Mouse (Mus musculus) embryonic facial prominence, embryonic 14.5 days (tissue): ENCODE results near the gene Astn2. TPM values are rescaled to one million over a fixed set of nuclear protein-coding genes. Genes with fewer than 3 reads are reported as not detected.

Experiments
- ATAC-seq: fragments of 200-750 bp; cut with Nextera tagmentation; 2 replicates; pipeline ENCODE4 v1.8.0; 2017; ENCODE audit warnings: low read depth, moderate number of reproducible peaks, moderate TSS enrichment
- DNase-seq: peaks from one replicate; pipeline ENCODE4 v3.0.0-alpha.2; 2015; ENCODE audit warnings: low spot score
- H3K27ac ChIP-seq: fragments of 300-500 bp; sonication (generic); replicated peaks from 2 replicates; pipeline ENCODE4 v1.5.1; 2014; ENCODE audit warnings: low read depth, mild to moderate bottlenecking, low read length, moderate library complexity
- H3K27me3 ChIP-seq: fragments of 300-500 bp; sonication (generic); replicated peaks from 2 replicates; pipeline ENCODE4 v1.6.1; 2014; ENCODE audit warnings: low read length; ENCODE audit not compliant: control insufficient read depth, insufficient read depth
- H3K36me3 ChIP-seq: fragments of 300-500 bp; sonication (generic); 2 replicates; pipeline ENCODE4 v1.6.1; 2014; ENCODE audit warnings: low read length, mixed read lengths; ENCODE audit not compliant: control insufficient read depth, insufficient read depth
- H3K4me1 ChIP-seq: fragments of 300-500 bp; sonication (generic); 2 replicates; pipeline ENCODE4 v1.6.1; 2014; ENCODE audit warnings: antibody characterized with exemption, low read length; ENCODE audit not compliant: control insufficient read depth, insufficient read depth
- H3K4me2 ChIP-seq: fragments of 300-500 bp; sonication (generic); 2 replicates; pipeline ENCODE4 v1.6.1; 2014; ENCODE audit warnings: low read depth, mild to moderate bottlenecking, low read length, moderate library complexity, mixed read lengths
- H3K4me3 ChIP-seq: fragments of 300-500 bp; sonication (generic); 2 replicates; pipeline ENCODE4 v1.5.1; 2014; ENCODE audit warnings: low read depth, mild to moderate bottlenecking, low read length
- H3K9ac ChIP-seq: fragments of 300-500 bp; sonication (generic); 2 replicates; pipeline ENCODE4 v1.6.1; 2014; ENCODE audit warnings: low read depth, mild to moderate bottlenecking, low read length, moderate library complexity, mixed read lengths
- H3K9me3 ChIP-seq: fragments of 300-500 bp; sonication (generic); 2 replicates; pipeline ENCODE4 v1.6.1; 2016; ENCODE audit warnings: low read length; ENCODE audit not compliant: control insufficient read depth
- WGBS: fragments of 180-500 bp; shearing (Covaris S2); extraction: QIAGEN DNeasy Blood & Tissue Kit; methylation state at CpG from one replicate; pipeline ENCODE4 v1.1.7; 2014; 5-methylcytosine and 5-hydroxymethylcytosine counted together
- polyA plus RNA-seq: library from polyadenylated mRNA; unstranded; fragments of >200 nt; fragmentation: Nextera tagmentation; extraction: Ambion mirVana; gene quantifications from 2 replicates; pipeline ENCODE4 v1.2.1, GENCODE M21; 2014

Gene Astn2
- polyA plus RNA-seq, 1 experiment from 2014 or later = 1.0 TPM

DNA sequence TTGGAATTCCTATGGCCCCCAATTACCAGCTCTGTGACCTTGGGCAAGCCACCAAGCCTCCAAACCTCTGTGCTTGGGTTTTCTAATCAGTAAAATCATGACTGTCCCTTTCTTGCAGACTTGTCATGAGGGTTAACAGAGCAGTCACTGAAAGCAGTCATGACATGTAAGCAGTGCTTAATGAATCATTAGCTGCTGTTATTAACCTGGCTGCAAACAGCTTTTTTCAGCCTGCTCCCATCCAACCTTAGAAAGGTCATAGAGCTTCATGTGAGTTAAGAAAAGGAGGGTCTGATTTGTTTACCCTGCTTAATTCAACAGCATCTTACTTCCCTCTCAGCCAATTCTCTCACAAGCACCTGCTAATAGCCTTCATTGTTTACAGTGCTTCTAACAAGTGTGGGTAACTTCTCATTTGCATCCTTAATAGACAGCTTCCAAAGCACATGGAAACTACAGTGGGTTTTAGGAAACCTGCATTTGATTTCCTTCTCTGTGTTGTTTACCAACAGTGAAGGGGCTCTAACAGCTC, 661.2 kb downstream of the Astn2 start:
- Histone ChIP-seq H3K4me2 (no peak overlapping the region), H3K36me3 (no peaks in the 10 kb centered on the region), H3K27me3 (no peaks in the 10 kb centered on the region), H3K4me3 (no peak overlapping the region), H3K4me1 (no peaks in the 10 kb centered on the region), H3K9me3 (no peaks in the 10 kb centered on the region), H3K27ac (no peak overlapping the region), H3K9ac (no peak overlapping the region)
- DNase-seq = no peak
- no peak for ATAC-seq

- WGBS = 62% methylated on average over 6 of the region's 6 CpGs
- Histone ChIP-seq H3K4me3 (no peak overlapping the region), H3K9ac (no peak overlapping the region), H3K4me1 (no peaks in the 10 kb centered on the region), H3K27ac (no peak overlapping the region), H3K27me3 (no peaks in the 10 kb centered on the region), H3K36me3 (no peaks in the 10 kb centered on the region), H3K4me2 (no peak overlapping the region), H3K9me3 (no peaks in the 10 kb centered on the region)
- no peak for ATAC-seq
- no peak for DNase-seq
Observed at GRCm38 (mm10) chr4:65724414-65724813, 680.0 kb downstream of the Astn2 start.

- Histone ChIP-seq H3K27me3 (no peaks in the 10 kb centered on the region), H3K4me2 (no peak overlapping the region), H3K36me3 (no peaks in the 10 kb centered on the region), H3K4me3 (no peak overlapping the region), H3K4me1 (no peaks in the 10 kb centered on the region), H3K9ac (no peak overlapping the region), H3K27ac (no peak overlapping the region), H3K9me3 (no peaks in the 10 kb centered on the region)
- ATAC-seq (no peak), DNase-seq (no peak)
- WGBS = 85% methylated on average over 2 of the region's 2 CpGs
Observed at GRCm38 (mm10) chr4:65719610-65720009, 684.8 kb downstream of the Astn2 start.

DNA sequence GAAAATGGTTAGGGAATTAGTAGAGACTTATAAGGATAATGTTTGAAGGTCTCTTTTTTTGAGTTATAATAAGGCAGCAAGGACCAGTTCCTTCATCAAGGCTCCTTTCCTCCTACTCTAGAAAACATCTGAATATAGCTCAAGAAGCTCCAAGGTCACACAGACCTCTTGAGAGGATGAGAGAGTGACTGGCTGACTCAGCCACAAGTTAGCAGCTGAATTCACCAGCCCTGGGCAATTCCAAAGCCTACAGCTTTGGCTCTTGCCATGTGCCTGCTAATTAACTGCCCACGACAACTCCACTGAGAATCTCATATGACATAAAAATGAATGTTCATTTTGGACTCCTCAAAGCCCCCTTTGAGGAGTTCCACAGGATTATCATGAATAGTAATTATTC, 686.5 kb downstream of the Astn2 start:
- no peaks in the 10 kb centered on the region for H3K4me1 ChIP-seq
- 61% methylated on average over 1 of the region's 1 CpGs for WGBS
- DNase-seq (no peak), ATAC-seq (no peak)
- H3K9ac ChIP-seq = no peak overlapping the region
- H3K27me3 ChIP-seq = no peaks in the 10 kb centered on the region
- no peaks in the 10 kb centered on the region for H3K9me3 ChIP-seq
- no peak overlapping the region for H3K4me2 ChIP-seq
- no peak overlapping the region for H3K27ac ChIP-seq
- H3K36me3 ChIP-seq = no peaks in the 10 kb centered on the region
- no peak overlapping the region for H3K4me3 ChIP-seq

- Histone ChIP-seq H3K9me3 (no peaks in the 10 kb centered on the region), H3K4me3 (no peak overlapping the region)
Observed at GRCm38 (mm10) chr4:65716086-65716485, 688.3 kb downstream of the Astn2 start.

GRCm38 (mm10) chr4:65711678-65712077, 692.7 kb downstream of the Astn2 start:
- 79% methylated on average over 2 of the region's 2 CpGs for WGBS
- no peak overlapping the region for H3K27ac ChIP-seq
- no peaks in the 10 kb centered on the region for H3K27me3 ChIP-seq
- H3K4me2 ChIP-seq = no peak overlapping the region
- no peaks in the 10 kb centered on the region for H3K9me3 ChIP-seq
- ATAC-seq = no peak
- H3K4me3 ChIP-seq = no peak overlapping the region
- no peaks in the 10 kb centered on the region for H3K4me1 ChIP-seq
- H3K9ac ChIP-seq = no peak overlapping the region
- DNase-seq = no peak
- H3K36me3 ChIP-seq = no peaks in the 10 kb centered on the region

More at GRCm38 (mm10) chr4:65716086-65716485, 688.3 kb downstream of the Astn2 start:
- no peaks in the 10 kb centered on the region for H3K4me1 ChIP-seq
- 82% methylated on average over 2 of the region's 2 CpGs for WGBS
- H3K36me3 ChIP-seq = no peaks in the 10 kb centered on the region
- DNase-seq (no peak), ATAC-seq (no peak)
- H3K27ac ChIP-seq = no peak overlapping the region
- no peaks in the 10 kb centered on the region for H3K27me3 ChIP-seq
- no peak overlapping the region for H3K9ac ChIP-seq
- no peak overlapping the region for H3K4me2 ChIP-seq

DNA sequence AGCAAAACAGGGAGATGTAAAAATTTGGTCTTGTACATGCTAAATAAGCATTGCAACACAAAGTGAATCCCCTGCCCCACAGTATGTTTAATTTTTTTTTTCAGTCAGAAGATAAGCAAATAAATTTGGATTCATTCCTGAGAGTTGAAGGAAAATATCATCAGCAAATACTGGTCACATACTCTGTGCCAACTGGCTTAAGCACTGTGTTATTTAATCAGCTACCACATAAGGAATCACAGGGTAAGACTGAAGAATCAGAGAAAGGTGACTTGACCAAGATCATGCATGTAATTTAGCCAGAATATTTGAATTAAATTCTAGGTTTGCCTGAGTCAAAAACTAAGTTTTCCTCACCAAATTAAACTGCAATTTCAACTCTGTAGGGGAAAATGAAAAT, 693.8 kb downstream of the Astn2 start:
- no peak for DNase-seq
- Histone ChIP-seq H3K4me1 (no peaks in the 10 kb centered on the region), H3K9ac (no peak overlapping the region), H3K27me3 (no peaks in the 10 kb centered on the region), H3K36me3 (no peaks in the 10 kb centered on the region), H3K4me3 (no peak overlapping the region), H3K9me3 (no peaks in the 10 kb centered on the region), H3K4me2 (no peak overlapping the region), H3K27ac (no peak overlapping the region)
- ATAC-seq = no peak

GRCm38 (mm10) chr4:65701848-65702247, 702.6 kb downstream of the Astn2 start:
- Histone ChIP-seq H3K27me3 (no peaks in the 10 kb centered on the region), H3K4me2 (no peak overlapping the region), H3K4me1 (no peaks in the 10 kb centered on the region), H3K9me3 (no peaks in the 10 kb centered on the region), H3K36me3 (no peaks in the 10 kb centered on the region), H3K27ac (no peak overlapping the region), H3K4me3 (no peak overlapping the region), H3K9ac (no peak overlapping the region)
- WGBS = 69% methylated on average over 4 of the region's 4 CpGs
- no peak for ATAC-seq
- no peak for DNase-seq

- H3K4me3 ChIP-seq = no peak overlapping the region
- no peak overlapping the region for H3K4me2 ChIP-seq
- H3K9ac ChIP-seq = no peak overlapping the region
- no peaks in the 10 kb centered on the region for H3K36me3 ChIP-seq
- H3K9me3 ChIP-seq = no peaks in the 10 kb centered on the region
- DNase-seq (no peak), ATAC-seq (no peak)
- no peaks in the 10 kb centered on the region for H3K4me1 ChIP-seq
- H3K27me3 ChIP-seq = no peaks in the 10 kb centered on the region
- no peak overlapping the region for H3K27ac ChIP-seq
- 75% methylated on average over 8 of the region's 8 CpGs for WGBS
Observed at GRCm38 (mm10) chr4:65699743-65700361, 704.6 kb downstream of the Astn2 start.
